Mouse (Mus musculus) urinary bladder, postnatal 10 days (tissue): Measurements from ENCODE around the gene Tub.

Source experiments
- DNase-seq: peaks from one replicate; pipeline ENCODE4 v3.0.0; 2022; ENCODE audit warnings: low spot score

Gene Tub

DNA sequence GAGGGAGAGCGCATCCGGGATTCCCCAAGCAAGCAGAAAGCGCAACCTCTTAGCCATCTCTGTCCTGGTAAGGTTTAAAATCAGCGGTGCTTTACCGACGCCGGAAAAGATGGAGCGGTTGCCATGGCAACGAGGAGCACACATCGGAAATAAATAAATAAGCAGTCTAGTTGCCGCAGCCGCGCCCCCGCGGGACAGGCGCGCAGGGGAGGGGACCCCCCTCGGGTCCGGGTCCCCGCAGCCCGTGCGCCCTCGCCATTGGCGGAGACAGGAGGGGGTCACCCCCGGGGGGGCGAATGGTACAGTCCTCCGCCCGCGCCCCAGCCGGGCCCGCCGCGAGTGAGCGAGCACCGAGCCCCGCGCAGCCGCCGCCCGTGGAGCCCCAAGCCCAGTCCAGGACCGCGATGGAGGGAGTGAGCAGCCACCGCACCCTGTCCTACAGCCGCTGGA is at the start of gene Tub:
Gene Tub, plus strand, starts transcription at position 27 of the 450 bp plus-strand sequence.
- DNase-seq: no peak

DNA sequence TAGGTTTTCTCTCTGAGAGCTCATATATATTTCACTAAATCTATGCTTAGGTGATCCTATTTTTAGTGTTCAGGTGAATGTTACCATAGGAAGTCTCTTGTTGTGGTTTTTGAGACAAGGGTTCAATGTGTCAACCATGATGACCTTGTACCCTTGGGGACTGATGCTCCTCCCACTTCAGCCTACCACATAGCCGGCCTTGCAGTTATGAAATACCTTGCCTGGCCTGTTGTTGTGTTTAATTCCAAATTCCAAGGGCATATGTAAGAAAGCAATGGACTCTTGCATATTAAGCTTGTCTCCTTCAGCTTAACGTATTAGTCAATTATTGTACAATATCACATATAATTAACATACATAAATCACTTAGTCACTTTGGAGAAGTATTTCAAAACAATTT is 46.2 kb upstream of the Tub start:
- DNase-seq: no peak

DNA sequence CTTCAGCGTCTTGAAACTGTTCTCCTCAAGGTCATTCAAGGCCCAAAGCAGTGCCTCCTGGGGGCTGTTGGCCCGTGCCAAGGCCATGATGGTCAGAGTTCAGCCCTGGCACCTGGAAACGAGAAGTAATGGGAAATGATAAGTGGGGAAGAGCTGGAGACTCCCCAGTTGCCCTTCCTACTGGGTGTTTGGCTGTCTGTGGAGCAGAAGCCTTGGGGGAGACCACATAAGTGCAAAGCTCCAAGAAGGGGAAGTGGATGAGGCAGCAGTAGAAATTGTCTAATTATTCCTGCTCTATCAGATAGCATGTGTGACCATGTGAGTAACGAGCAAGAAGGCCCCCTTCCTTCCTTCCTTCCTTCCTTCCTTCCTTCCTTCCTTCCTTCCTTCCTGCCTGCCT is 23.1 kb upstream of the Tub start:
- no peak for DNase-seq

DNA sequence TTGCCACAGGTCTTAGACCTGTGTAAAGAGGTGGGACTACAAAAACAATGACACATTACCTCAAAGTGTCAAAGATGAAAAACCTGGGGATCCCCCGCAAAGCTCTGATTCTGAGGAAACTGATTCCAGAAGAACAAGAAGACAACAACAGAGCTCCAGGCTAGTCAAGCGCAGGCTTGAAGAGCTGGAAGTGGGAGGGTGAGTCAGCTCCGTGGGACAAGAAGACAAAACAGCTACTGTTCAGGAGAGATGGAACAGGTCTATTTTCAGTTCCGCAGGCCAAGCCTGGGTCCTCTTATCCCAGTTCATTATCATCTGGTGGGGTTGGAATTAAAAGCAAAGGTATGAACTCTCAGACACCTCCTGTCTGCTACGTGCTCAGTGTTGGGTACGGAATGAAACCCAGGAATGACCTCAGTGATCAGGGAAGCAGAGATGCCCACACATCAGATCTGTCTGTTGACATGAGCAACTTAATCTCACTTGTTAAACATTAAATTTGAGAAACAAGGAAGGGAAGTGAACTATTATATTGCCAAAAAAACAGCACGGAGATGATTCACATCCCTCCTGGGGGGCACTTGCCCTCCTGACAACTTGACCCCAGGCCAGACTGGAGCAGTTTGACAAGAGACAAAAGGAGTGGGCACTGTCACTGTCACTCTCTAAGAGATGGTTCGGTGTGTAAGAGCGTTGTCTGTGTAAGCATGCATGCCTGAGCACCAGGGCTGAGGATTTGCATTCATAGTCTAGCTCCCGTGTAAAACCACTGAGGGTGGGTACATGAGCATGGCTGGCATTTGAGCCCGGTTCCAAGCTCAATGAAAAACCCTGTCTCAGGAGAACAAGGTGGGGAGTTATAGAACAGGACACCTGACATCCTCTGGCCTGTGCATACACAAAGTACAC is 21.6 kb upstream of the Tub start:
- DNase-seq: no peak

DNA sequence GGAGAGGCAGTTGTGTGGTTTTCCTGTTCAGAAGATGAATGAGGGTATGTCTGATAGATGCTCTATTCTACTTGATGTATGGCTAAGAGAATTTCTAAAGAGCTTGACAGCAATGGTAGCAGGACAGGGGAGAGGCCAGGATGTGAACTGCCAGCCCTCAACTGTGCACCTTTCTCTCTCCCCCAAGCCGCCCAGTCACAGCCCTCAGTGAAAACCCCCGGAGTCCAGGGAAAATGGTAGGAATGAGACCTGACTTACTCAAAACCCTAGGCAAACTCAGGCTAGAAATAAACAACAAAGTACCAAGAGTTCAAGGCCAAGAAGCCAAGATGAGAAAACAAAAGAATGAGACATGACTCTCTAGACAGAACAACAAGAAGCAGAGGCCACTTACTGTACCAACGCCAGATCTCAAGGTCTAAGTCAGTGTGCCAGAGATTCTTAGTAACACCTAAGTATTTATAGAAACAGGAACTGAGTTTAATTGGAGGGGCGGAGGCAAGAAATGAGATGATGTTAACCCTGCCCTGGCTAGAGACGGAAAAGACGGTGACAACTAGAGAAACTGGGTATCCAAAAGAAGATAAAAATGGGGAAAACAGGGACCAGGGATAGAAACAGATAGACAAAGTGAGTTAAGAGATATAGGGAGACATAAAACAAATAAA is 20.3 kb upstream of the Tub start, which contains the start of gene Nlrp10:
Gene Nlrp10, minus strand, starts transcription at position 453 of the 668 bp plus-strand sequence.
- no peak for DNase-seq

DNA sequence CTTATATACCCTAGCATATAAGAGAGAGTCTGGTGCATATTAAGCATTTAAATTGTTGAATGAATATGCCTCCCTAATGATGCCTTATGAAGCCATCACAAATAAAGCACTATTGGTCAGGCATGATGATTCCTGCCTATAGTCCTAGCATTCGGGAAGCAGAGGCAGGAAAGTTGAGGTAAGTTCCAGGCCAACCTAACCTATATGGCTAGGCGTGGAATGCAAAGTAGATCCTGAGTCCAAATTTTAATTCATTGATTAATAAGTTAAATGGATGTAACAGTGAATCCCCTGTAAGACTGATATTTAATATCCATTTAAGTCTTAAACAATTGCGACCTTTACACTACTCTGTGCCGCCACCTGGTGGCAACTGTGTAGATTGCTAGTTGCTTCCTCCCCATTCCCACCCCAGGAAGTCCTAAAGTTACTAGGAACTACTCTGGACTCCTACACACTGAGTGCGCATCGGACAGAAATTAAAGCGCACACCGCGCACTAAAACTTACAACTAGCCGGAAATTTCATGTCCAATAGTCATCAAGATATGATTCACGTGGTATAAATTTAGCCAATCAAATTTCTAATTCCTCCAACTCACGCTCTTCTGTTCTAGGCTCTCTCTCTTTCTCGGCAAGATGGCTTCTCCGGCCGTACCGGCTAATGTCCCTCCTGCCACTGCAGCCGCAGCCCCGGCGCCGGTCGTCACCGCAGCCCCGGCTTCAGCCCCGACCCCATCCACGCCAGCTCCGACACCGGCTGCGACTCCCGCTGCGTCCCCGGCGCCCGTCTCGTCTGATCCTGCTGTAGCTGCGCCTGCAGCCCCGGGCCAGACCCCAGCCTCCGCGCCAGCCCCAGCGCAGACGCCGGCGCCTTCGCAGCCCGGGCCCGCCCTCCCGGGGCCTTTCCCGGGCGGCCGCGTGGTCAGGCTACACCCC is 16.1 kb upstream of the Tub start, which contains the start of gene Eif3f:
Gene Eif3f, plus strand, starts transcription at position 624 of the 938 bp plus-strand sequence.
- DNase-seq: peak; percentile 70

DNA sequence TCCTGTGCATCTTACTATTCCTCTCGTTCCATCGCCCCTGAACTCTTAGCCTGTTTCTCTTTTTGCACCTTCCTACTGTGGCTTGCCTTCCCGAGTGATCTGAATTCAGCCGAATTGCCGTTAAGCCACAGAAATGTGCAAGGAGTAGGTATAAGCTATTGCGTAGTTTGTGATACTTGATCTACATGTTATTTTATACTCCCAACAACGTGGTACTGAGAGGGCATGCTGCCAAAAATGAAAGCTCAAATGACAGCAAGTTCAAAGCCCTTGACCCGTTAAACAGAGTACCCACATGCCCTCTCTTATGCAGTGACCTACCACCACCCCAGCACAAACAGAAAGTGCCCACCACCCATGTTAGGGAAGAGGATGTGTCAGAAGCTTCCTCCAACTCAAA is 15.3 kb upstream of the Tub start:
- DNase-seq: no peak

DNA sequence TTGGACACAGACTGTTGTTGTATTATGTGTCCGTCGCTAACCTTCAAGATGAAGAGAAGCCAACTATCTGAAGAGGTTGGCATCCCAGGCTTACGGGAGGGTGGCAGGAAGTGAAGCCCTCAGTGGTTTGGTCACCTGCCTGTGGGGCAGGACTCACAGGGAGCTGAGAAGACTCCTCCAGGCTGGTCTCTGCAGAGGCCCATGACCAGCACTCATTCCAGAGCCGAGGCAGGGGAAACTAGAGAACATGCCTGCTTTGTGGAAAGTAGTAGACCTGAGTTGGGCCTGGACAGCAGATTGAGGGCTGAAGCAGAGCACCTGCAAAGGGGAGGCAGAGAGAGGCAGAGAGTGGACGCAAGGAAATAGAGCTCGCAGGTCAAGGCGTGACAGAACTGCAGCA is 14.7 kb upstream of the Tub start:
- DNase-seq: no peak

DNA sequence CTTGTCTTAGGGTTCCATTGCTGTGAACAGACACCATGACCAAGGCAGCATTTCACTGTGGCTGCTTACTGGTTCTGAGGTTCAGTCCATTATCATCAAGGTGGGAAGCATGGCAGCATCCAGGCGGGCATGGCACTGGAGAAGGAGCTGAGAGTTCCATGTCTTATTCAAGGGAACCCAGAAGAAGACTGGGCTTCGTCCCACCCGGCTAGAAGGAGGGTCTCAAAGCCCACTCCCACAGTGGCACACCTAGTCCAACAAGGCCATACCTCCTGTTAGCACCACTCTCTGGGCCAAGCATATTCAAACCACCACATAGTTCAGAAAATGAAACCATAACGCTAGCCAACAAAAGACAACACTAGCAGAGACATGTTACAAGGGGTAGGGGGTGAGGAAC is 13.5 kb upstream of the Tub start:
- no peak for DNase-seq

DNA sequence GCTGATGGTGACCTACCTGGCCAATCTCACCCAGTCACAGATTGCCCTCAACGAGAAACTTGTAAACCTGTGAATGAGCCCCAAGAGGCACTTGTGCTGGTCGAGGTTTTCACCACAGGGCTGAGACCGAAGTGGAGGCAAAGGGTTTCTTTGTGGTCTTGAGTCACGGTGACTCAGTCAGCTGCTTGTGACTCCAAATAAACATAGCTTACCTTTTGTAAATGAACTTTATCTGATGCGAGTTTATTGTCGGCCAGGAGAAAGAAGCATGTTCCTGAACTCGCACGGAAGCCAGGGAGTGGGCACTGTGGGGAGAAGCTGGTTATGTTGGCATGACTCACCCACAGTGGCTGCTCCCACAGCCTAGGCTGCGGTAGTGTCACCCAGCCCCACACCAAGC is 8.7 kb upstream of the Tub start:
- DNase-seq: no peak

DNA sequence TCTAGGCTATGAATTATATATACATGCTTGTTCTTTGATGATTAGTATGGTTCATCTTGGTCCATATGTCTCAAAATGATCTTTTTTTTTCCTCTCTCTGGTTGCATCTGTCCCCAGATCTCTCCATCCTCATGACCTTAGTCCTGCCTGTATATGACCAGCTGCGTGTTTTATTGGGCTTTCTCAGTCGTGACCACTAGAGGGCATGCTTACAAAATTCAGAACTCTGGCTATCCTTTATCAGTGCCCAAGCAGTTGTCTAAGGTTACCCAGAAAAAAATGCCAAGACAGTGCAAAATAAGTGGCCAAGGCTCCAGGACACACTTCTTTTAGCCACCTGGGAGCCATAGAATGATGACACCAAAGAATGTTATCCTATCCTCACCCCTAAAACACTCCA is 6.1 kb upstream of the Tub start:
- DNase-seq: no peak

DNA sequence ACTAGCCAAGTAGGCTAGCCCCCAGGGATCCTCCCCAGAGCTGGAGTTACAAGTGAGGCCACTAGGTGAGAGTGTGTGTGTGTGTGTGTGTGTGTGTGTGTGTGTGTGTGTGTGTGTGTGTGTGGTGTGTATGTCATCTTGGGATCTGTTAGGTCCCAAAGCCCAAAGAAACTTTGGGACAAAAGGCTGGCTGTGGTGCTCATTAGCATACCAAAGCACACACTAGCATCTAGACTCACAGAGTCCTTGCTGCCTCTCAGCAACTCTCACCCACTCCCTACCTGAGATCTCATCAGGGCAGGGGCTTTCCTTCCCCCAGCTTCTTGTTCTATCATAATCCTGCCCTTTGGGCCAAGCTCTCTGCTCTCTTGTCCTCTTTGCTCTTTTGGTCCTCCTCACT is 1.5 kb upstream of the Tub start:
- no peak for DNase-seq

DNA sequence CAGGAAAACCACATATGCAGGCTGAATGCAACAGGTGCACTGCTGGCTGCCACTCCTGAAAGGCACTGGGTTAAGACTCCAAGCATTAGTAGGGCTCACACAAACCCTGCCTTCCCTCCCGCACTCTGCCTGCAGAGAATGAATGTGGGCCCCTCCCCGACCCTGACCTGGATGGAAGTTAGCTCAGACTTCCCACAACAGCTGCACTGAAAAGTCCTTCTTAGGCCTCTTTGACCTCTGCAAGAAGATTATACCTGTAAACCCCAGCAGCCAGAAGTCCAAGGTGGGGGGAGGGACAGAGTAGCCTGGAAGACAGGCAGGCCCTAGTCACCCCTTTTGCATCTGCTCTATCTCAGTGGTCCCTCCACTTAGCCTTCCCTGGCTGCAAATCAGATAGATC is 837 bp upstream of the Tub start:
- DNase-seq: no peak

DNA sequence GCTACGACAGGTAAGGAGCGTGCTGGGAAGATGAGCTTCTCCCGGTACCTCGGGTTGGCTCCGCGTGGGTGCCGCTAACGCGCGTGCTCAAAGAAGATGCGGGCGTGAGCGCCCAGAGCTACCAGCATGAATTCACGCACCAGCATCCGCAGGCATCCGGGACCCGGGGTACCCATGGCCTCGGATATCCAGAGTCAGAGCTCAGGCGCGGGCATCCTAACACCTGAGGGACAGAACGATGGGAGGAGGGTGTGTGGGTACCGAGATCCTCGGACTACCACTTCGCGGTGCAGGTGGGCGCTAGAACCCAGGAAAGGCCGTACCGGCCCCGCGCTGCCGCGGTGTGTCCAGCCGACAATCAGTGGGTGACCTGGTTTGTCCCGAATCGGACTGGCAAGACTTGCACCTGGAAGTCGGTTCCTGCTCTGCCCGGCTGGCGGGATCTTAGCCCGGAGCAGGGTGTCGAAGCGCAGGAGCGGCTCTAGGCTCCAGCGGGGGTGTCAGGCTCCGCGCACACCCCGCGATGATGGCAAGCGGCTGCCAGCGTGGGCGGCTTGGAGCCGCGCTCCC is 709 bp downstream of the Tub start:
- no peak for DNase-seq

DNA sequence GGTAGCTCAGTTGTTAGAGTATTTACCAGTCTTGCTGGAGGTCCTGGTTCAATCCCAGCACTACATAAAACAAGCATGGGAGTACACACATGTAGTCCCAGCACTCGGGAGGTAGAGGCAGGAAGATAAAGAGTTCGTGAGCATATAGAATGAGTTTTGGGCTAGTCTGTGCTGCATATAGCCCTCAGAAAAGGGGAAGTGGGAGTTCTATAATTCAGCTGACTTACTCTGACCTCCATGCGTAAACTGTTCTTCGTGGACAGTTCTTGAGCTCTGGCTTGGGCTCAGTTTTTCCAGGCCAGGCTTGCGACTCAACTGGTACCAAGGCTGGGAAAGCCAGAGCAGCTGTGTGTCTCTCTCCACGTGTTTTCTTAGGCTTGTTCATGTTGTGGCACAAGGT is 2.7 kb downstream of the Tub start:
- no peak for DNase-seq

DNA sequence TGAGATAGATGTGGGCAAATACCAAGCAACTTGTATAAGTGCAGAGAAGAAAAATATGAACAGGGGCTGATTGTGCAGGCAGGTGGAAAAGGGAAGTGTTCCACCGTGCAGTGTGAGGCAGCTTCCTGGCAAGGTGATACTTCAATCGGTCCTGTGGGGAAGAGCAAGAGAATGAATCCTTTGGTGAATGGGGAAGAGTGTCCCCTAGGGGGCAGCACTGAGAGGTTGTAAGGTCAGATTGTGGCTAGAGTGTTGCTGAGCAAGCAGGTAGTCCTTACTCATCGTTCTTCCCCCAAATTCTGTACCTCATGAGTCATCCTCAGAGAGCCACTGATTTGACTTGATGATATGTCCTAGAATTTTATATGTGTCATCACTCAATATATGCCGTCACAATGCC is 4.0 kb downstream of the Tub start:
- DNase-seq: no peak

DNA sequence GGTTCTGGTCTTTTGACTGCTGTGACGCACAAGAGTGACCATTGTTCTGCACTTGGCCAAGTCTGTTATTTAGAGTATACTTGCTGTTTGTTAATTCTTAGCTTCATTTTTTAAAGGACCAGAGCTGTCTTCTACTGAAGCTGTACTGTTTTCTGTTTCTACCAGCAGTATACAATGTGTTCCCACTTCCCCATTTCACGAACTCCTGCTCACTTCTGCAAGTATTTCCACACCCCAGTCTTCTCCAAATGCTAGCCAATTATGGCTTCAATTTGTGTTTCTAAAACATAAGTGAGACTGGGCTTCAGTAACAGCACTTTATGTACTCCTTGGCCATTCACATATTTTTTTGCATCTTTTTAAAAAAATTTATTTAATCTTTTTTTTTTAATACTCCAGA is 7.6 kb downstream of the Tub start:
- DNase-seq: no peak

DNA sequence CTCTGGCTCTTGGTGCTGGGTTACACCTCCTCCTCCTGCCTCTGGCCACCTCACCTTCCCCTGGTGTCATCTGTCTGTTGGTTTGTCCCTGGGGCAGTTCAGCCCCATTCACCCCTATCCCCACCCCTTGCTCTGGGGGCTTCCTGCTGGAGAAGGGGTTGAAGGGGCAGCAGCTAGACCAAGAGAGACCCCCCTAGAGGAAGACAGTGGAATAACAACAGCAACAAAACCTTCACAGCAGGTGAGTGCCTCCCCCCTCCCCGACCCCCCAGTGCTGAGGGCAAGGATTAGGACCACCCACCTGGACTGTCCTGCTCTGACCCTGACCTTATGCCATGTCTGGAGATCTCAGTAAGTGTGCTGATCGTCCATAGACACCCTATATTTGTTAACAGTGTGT is 15.8 kb downstream of the Tub start:
- no peak for DNase-seq

DNA sequence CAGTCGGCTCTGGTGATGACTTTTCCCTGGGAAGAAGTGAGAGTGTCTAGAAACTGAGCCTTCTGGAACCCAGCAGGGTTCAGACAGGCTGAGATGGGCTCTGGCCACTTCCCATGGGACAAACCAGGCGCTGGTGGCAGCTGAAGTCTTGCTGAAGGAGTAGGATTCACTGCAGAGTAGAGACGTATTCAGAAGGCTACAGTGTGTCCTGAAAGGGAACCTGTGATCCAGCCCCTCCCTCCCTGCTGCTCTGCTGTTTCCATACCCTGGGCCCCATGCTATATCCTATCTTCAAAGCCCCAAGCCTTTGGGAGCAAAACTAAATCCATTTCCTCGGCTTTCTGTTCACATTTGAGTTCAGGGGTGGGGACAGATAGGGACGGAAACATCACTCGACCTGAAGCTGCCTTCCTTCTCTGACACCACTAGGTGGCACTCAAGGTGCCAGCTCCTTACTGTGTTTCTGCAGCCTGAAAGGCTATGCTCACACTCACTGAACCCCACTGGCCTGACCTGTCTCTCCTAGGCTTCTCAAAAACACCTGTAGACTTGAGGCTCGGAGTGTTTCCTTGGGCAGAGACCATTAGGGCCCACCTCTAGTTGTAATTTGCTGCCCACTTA is 16.7 kb downstream of the Tub start:
- DNase-seq: no peak

DNA sequence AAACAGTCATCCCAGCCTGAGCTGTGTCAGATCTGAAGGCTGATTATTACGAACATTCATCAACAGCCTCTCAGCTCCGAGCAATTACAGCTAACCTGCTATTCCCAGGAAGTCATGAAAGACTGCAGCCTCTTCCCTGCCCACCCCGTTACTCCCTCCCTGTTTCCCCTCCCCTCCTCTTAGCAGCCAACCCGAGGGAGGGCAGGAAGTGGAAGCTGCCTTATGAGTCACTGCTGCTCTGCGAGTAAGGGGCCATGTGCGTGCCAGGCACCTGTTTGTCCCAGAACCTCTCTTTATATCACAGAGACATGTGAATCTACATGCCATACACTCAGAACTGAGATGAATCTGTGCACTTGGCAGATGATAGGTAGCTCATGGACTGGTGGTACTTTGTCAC is 18.1 kb downstream of the Tub start:
- DNase-seq: no peak

DNA sequence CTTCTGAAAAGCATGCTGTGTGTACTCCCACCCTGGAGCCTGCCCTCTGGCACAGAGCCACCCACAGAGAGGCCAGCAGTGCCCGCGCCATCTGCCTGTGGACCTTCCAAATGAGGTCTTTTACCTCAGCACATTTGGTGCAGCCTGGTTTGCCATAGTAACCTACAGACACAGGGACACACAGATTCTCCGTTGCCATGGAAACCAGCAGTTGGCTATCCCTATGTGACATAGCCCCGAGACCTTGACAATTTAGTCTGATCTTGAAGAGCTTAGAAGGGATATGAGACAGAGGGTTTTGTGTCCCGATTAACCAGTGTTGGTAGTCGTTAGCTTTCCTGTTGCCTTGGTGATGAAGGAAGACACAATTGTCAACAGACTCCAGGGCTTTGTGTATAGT is 22.1 kb downstream of the Tub start:
- no peak for DNase-seq
